Mouse (Mus musculus) hindbrain, postnatal 0 days (tissue): ENCODE measurements around the gene Stard3. TPM values are rescaled to one million over a fixed set of nuclear protein-coding genes. Genes with fewer than 3 reads are reported as not detected.

ENCODE experiments used
- ATAC-seq: fragments of 200-750 bp; cut with Nextera tagmentation; 2 replicates; pipeline ENCODE4 v1.8.0; 2017; ENCODE audit warnings: mild to moderate bottlenecking, moderate TSS enrichment, moderate library complexity
- DNase-seq: peaks from one replicate; pipeline ENCODE4 v3.0.0-alpha.2; 2015; ENCODE audit warnings: low spot score
- H3K27ac ChIP-seq: fragments of 300-500 bp; sonication (generic); 2 replicates; pipeline ENCODE4 v1.5.1; 2014; ENCODE audit warnings: mild to moderate bottlenecking
- H3K27me3 ChIP-seq: fragments of 300-500 bp; sonication (generic); 2 replicates; pipeline ENCODE4 v1.6.1; 2014; ENCODE audit warnings: low read length, mixed read lengths; ENCODE audit not compliant: insufficient read depth
- H3K36me3 ChIP-seq: fragments of 300-500 bp; sonication (generic); 2 replicates; pipeline ENCODE4 v1.6.1; 2014; ENCODE audit warnings: low read length, mixed read lengths; ENCODE audit not compliant: insufficient read depth
- H3K4me1 ChIP-seq: fragments of 300-500 bp; sonication (generic); 2 replicates; pipeline ENCODE4 v1.6.1; 2014; ENCODE audit warnings: antibody characterized with exemption, low read length, mixed read lengths; ENCODE audit not compliant: insufficient read depth
- H3K4me2 ChIP-seq: fragments of 300-500 bp; sonication (generic); 2 replicates; pipeline ENCODE4 v1.6.1; 2014; ENCODE audit warnings: low read depth, mild to moderate bottlenecking, low read length, moderate library complexity, mixed read lengths
- H3K4me3 ChIP-seq: fragments of 300-500 bp; sonication (generic); 2 replicates; pipeline ENCODE4 v1.5.1; 2014; ENCODE audit warnings: low read length
- H3K9ac ChIP-seq: fragments of 300-500 bp; sonication (generic); replicated peaks from 2 replicates; pipeline ENCODE4 v1.6.1; 2014; ENCODE audit warnings: mild to moderate bottlenecking, low read length, moderate library complexity, mixed read lengths
- H3K9me3 ChIP-seq: fragments of 300-500 bp; sonication (generic); 2 replicates; pipeline ENCODE4 v1.6.1; 2016; ENCODE audit warnings: low read length, mixed read lengths
- CTCF ChIP-seq: IDR thresholded peaks from 2 replicates; pipeline ENCODE4 v1.5.1; 2016; ENCODE audit warnings: antibody characterized with exemption, control low read depth, low read depth
- WGBS: fragments of 180-500 bp; shearing (Covaris S2); extraction: QIAGEN DNeasy Blood & Tissue Kit; methylation state at CpG from one replicate; pipeline ENCODE4 v1.1.7; 2014; 5-methylcytosine and 5-hydroxymethylcytosine counted together
- polyA plus RNA-seq: library from polyadenylated mRNA; unstranded; fragments of >200 nt; fragmentation: Nextera tagmentation; extraction: Ambion mirVana; gene quantifications from 2 replicates; pipeline ENCODE4 v1.2.1, GENCODE M21; 2015
- total RNA-seq: library from RNA; depleted of rRNA; stranded (reverse); fragments of >200 nt; gene quantifications from 2 replicates; pipeline ENCODE4 v1.2.3, GENCODE M21; 2014

The Stard3 gene
- total and polyA plus RNA-seq, 2 experiments from 2014 or later = 28.4 to 52.4 TPM

DNA sequence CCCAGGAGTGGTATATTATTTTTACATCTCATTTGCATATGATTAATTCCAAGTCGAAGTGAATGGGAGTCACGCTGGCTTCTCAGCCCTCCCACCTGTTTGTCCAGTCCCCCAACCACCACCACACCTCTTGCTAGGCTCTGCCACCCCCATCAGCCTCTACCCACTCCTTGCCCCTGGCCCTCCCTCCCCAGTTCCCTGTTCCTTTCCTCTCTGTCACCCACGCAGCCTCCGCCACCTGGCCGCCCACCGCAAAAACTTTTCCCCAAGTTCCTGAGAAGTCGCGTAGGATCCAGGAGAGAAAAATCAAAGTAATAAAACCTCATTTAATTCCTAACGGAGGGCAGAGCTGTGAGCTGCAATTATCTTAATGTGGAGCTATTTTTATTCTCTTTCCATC is 12.0 kb upstream of the Stard3 start:
- TF ChIP-seq CTCF = no peak
- no peaks in the 10 kb centered on the region for H3K9me3 ChIP-seq
- no peaks in the 10 kb centered on the region for H3K36me3 ChIP-seq
- H3K4me1 ChIP-seq = peaks cover 15% of the 10 kb centered on the region; the same call in 1 of the 2 replicates
- 8% methylated on average over 9 of the region's 9 CpGs for WGBS
- H3K4me3 ChIP-seq = no peak overlapping the region
- no peak overlapping the region for H3K4me2 ChIP-seq
- DNase-seq (no peak), ATAC-seq (no peak)
- peaks cover 24% of the 10 kb centered on the region for H3K27me3 ChIP-seq
- H3K9ac ChIP-seq = no peak overlapping the region
- H3K27ac ChIP-seq = no peak overlapping the region

DNA sequence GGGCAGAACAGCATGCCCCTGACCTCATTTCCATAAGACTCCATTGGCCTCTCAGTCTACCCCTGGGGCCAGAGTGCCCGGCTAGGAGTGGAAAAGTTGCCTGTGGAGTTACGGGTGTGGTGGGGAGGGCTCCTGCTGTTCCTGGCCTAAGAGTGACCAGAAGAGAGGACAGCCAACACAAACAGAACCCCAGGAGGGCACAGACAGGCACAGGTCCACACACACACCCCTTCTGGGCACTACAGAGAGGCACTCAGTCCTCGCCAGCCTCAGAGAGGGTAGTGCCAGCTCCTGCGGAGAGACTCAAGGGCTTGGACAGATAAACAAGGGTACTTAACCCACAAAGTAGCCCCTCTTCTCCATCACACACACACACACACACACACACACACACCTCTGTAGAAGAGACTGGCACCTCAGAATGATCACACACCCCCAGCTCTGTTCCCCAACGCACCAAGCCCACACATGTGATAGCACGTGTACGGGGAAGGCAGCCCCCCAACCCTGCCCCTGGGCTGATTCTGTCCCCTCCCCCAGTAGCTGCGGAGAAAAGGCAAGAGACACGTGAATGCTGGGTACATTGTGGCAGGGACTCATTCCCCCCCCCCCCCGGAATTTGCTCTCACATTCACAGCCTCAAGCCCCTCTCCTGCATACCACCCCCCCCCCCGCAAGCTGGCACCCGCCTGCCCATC is 10.6 kb upstream of the Stard3 start:
- no peak for DNase-seq
- Histone ChIP-seq H3K27me3 (peaks cover 25% of the 10 kb centered on the region), H3K36me3 (no peaks in the 10 kb centered on the region), H3K4me1 (peaks cover 10% of the 10 kb centered on the region; the same call in 1 of the 2 replicates), H3K27ac (no peak overlapping the region), H3K4me3 (peak overlapping the region; percentile 53), H3K9me3 (no peaks in the 10 kb centered on the region), H3K9ac (no peak overlapping the region), H3K4me2 (peak overlapping the region; percentile 94)
- peak; percentile 48; the same call in 1 of the 2 replicates for ATAC-seq
- no peak for TF ChIP-seq CTCF
- 3% methylated on average over 10 of the region's 12 CpGs for WGBS

DNA sequence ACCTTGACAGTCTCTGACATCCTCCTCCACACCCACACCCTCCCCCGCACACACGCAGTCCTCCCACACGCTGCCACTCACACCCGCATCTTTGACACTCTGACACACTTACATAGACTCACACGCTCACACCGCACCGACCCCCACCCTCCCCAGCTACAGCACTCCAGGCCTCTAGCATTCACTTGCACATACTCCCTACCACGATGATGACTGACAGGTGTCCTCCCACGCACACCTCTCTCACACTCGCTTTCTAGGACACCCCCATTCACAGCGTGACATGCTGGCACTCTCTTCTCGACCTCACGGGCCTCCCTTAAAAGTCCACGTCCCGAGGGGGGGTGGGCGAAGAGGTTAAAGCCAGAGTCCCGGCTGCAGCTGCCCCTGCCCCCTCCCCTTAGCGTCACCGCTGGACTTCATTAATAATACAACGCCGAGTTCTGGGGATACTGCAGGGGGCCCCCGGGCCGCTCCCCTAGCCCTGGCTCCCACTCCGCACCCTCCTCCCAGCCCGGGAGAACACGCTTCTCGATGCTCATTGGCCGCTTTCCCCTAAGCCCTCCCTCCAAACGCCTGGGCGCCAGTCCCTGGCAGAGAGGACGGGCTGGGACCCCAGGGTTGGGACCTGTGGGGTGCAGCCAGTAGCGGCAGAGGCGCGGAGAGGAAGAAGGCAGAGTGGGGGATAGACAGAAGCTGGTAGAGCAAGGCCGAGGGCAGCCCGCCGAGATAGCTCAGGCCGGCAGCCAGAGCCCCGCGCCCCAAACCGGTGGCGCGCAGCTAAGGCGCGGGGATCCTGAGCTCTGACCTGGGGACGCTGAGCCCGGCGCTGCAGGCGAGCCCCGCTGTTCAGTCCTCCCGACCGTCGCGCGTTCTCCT is 9.8 kb upstream of the Stard3 start, which contains the start of gene Ppp1r1b:
Gene Ppp1r1b (plus strand): TSS at position 322 of the 879 bp plus-strand sequence.
- peak within 1 kb of the TSS; percentile 53 for H3K4me3 ChIP-seq
- under 1% methylated on average over 55 of the region's 55 CpGs for WGBS
- DNase-seq (peak; percentile 62), ATAC-seq (peak; percentile 56; the same call in 1 of the 2 replicates)
- no peak for TF ChIP-seq CTCF
- H3K27ac ChIP-seq = no peak within 1 kb of the TSS
- H3K36me3 ChIP-seq = no peaks in the 10 kb centered on the region
- peak within 1 kb of the TSS; percentile 55 for H3K9ac ChIP-seq
- H3K4me1 ChIP-seq = peaks cover 10% of the 10 kb centered on the region; the same call in 1 of the 2 replicates
- H3K27me3 ChIP-seq = peaks cover 30% of the 10 kb centered on the region
- no peaks in the 10 kb centered on the region for H3K9me3 ChIP-seq
- peak within 1 kb of the TSS; percentile 94 for H3K4me2 ChIP-seq

DNA sequence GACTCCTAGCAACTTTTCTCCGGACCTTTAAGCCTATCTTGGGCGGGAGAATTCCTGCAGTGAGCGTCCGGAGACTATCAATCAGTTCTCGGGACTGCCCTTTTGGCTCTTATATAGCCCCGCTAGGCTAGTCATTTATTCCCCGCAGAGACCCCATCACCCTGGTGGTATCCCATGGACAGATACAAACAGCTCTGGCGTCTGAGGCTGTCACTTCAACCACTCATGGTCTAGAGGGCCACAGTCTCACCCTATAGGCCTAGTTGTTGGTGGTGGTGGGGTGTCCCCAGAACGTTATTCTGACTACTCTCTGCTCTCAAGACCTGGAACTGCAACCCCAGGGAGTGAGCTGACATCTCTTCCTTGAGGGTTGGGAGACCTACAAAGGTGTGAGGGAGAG is 8.9 kb upstream of the Stard3 start:
- Histone ChIP-seq H3K27ac (no peak overlapping the region), H3K4me1 (peaks cover 10% of the 10 kb centered on the region; the same call in 1 of the 2 replicates), H3K4me3 (peak overlapping the region; percentile 53), H3K36me3 (no peaks in the 10 kb centered on the region), H3K4me2 (peak overlapping the region; percentile 94), H3K9me3 (no peaks in the 10 kb centered on the region), H3K9ac (no peak overlapping the region), H3K27me3 (peaks cover 30% of the 10 kb centered on the region)
- ATAC-seq = no peak
- no peak for TF ChIP-seq CTCF
- WGBS = 8% methylated on average over 9 of the region's 9 CpGs
- DNase-seq = no peak

- H3K4me2 ChIP-seq = no peak overlapping the region
- peaks cover 30% of the 10 kb centered on the region for H3K27me3 ChIP-seq
- no peaks in the 10 kb centered on the region for H3K36me3 ChIP-seq
- H3K4me3 ChIP-seq = no peak overlapping the region
- no peak overlapping the region for H3K27ac ChIP-seq
- H3K4me1 ChIP-seq = peaks cover 8% of the 10 kb centered on the region; the same call in 1 of the 2 replicates
- DNase-seq (no peak), ATAC-seq (no peak)
- TF ChIP-seq CTCF = no peak
- 78% methylated on average over 18 of the region's 18 CpGs for WGBS
- no peak overlapping the region for H3K9ac ChIP-seq
- H3K9me3 ChIP-seq = no peaks in the 10 kb centered on the region
Observed at GRCm38 (mm10) chr11:98352272-98352990, 5.7 kb upstream of the Stard3 start.

DNA sequence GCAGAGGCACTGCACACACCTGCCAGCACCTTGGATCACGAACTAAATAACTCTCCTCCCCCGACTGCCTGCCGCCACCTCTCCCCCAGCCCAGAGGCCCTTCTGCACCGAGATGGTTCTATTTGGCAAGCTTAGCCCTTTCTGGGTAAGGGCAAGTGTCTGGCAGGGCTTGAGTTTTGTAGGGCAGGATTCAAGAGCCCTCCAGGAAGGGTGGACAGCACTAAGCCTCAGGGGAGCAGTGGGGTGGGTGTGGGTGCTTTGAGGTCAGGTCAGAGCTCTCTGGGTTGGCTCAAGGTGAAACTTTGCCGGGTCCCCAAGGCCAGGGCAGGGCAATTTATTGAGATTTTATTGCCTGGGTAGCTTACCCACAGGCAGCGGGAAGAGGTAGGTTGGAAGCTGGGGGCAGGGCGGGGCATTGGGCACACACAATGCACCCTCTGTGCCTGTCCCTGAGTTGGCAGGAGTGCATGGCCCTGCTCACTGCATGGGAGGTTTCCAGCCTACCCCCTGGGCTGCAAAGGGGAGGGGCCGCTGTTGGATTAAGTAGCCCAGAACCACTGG is 4.4 kb upstream of the Stard3 start:
- Histone ChIP-seq H3K27ac (no peak overlapping the region), H3K4me1 (no peaks in the 10 kb centered on the region), H3K36me3 (no peaks in the 10 kb centered on the region), H3K9ac (no peak overlapping the region), H3K27me3 (peaks cover 26% of the 10 kb centered on the region), H3K9me3 (no peaks in the 10 kb centered on the region), H3K4me3 (no peak overlapping the region), H3K4me2 (no peak overlapping the region)
- WGBS = 36% methylated on average over 8 of the region's 8 CpGs
- no peak for TF ChIP-seq CTCF
- ATAC-seq (no peak), DNase-seq (no peak)
